Mouse (Mus musculus): ENCODE data around the gene Zc3h18. TPM values are rescaled to one million over a fixed set of nuclear protein-coding genes. Genes with fewer than 3 reads are reported as not detected.

The Zc3h18 gene
- total RNA-seq (2021): 10 to 100 TPM; 21.4 to 23.0 TPM

GRCm38 (mm10) chr8:122376365-122377231 lies at the start of gene Zc3h18:
Gene Zc3h18, plus strand, starts transcription at chr8:122376609.
- DNase-seq: peak; percentile 99 to 100
- intact Hi-C loops (cut with DNase I): loop anchor here (2.0 to 5.0 kb wide), 2 partner anchors 100 to 176 kb away; partner anchors contain the start of genes Ctu2, Piezo1 and Rnf166

DNA sequence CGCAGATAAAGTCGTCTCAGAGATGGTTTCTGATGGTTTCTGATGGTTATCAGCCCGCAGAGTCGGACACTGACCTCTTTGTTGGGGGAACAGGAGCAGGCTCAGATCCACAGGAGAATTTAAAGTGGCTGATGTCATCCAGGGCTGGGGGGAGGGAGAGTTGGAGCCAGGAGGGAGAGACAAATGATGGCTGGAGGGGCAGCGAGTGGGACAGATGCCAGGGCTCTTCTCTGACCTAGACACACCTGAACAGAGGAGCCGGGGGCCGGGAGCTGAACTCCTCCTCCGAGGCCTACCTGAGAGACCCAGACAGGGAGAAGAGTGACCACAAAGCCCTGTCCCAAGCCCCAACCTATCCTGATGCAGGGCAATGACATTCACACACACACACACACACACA lies 47.3 kb upstream of the Zc3h18 start:
- intact Hi-C loops (cut with DNase I): no loop called here
- no peak for DNase-seq

GRCm38 (mm10) chr8:122329553-122330239 lies 46.7 kb upstream of the Zc3h18 start:
- intact Hi-C loops (cut with DNase I): loop anchor here (5.0 kb wide), 1 partner anchor 352 kb away; no protein-coding TSS in a partner anchor
- no peak for DNase-seq

DNA sequence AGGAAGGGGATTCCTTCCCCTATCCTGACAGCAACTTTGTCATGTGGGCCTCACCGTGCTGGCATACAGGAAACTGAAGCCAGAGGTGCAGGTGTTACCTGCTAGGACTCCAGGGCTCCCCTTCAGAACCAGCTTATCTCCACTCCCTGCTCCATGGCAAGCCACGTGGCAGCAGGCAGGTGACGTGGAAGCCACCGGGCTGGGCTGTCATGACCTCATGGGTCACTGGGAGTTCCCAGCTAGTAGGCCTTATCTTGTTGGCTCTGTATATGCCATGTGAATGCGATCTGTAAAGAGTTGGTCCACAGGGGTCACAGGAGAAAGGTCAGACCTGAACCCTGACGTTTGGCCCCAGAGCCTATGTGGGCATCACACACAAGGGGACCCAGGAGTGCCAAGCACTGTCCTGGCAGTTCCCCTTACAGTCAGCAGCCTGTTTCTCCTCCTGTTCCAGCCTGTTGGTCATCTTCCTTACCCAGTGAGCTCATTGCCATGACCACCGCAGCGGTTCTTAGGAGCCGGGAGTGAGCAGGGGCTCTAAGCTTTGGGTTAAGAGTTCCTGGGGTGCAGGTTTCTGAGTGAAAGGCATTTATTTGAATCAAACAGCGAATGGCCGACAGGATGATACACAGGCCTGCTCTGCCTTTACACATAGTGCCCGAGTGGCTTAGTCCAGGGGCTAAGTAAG lies 45.8 kb upstream of the Zc3h18 start:
- no peak for DNase-seq
- intact Hi-C loops (cut with DNase I): loop anchor here (5.0 kb wide), 1 partner anchor 353 kb away; no protein-coding TSS in a partner anchor

GRCm38 (mm10) chr8:122331134-122331523 lies 45.3 kb upstream of the Zc3h18 start:
- intact Hi-C loops (cut with DNase I): loop anchor here (5.0 kb wide), 1 partner anchor 354 kb away; no protein-coding TSS in a partner anchor
- DNase-seq: peak; percentile 64 to 69

DNA sequence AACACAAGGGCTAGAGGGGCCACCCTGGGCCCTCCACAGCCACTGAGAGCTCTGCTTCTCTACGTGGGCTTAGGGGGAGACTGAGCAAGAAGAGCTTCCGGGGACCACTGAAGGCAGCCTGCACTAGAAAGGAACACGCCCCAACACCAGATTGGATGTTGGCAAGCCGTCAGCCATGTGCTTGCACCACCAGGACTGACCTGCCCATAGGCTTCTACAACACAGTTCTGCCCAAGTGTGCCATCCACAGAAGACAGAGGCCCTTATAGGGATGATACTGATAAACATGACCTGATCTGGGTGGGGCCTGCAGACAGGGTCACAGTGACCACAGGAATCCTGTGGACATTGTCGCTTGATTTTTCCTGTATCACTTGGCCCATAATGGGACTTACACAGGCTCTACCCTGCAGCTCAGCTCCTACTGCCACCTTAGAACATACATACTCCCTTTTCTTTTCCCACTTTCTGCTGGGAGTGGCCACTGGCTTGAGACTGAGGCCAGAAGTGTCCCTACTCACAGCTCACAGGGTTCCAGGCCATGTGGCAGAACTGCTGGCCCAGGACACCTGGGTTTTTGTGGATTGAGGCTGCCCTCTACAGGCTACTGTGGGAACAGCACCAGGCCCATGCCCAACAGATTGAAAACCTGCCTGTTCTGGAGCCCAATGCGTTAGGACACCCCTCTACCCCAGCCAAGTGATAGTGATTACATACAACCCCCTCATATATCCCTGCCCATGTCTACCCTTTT lies 43.5 kb upstream of the Zc3h18 start:
- intact Hi-C loops (cut with DNase I): loop anchor here (1.0 to 5.0 kb wide), 2 partner anchors 60 to 356 kb away; no protein-coding TSS in a partner anchor
- DNase-seq: peak; percentile 92 to 94

DNA sequence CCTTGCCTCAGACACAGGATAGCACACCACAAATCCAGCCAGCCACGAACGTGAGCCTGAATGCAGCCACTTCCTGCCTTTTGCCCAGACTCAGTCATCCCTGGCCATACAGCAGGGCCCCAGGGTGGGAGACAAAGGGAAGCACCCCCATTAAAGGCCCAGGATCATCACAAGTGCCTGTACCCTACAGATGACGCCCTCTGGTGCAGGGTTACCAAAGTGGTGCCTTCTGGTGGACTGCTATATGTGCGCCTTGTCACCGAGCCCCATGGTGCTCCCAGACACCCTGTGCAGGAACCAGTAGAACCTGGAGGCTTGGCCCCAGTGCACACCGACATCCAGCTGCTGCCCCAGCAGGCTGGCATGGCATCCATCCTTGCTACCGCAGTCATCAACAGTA lies 42.9 kb upstream of the Zc3h18 start:
- DNase-seq: no peak
- intact Hi-C loops (cut with DNase I): loop anchor here (1.0 to 5.0 kb wide), 2 partner anchors 60 to 356 kb away; no protein-coding TSS in a partner anchor

GRCm38 (mm10) chr8:122334791-122335490 lies 41.5 kb upstream of the Zc3h18 start:
- DNase-seq: no peak
- intact Hi-C loops (cut with DNase I): loop anchor here (5.0 kb wide), 1 partner anchor 358 kb away; no protein-coding TSS in a partner anchor

DNA sequence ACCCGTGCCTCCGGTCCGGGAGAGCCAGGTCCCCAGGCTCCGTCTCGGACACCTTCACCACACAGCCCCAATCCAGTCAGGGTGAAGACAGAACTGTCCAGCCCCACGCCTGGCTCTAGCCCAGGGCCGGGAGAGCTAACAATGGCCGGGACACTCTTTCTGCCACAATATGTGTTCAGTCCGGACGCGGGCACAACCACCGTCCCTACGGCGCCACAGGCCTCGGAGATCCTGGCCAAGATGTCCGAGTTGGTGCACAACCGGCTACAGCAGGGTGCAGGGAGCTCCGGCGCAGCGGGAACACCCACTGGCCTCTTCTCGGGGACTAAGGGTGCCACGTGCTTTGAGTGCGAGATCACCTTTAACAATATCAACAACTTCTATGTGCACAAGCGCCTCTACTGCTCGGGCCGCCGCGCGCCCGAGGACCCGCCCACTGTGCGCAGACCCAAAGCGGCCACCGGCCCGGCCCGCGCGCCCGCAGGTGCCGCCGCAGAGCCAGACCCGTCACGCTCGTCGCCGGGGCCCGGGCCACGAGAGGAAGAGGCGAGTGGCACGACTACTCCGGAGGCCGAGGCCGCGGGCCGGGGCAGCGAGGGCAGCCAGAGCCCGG lies 40.7 kb upstream of the Zc3h18 start:
- no peak for DNase-seq
- intact Hi-C loops (cut with DNase I): no loop called here

DNA sequence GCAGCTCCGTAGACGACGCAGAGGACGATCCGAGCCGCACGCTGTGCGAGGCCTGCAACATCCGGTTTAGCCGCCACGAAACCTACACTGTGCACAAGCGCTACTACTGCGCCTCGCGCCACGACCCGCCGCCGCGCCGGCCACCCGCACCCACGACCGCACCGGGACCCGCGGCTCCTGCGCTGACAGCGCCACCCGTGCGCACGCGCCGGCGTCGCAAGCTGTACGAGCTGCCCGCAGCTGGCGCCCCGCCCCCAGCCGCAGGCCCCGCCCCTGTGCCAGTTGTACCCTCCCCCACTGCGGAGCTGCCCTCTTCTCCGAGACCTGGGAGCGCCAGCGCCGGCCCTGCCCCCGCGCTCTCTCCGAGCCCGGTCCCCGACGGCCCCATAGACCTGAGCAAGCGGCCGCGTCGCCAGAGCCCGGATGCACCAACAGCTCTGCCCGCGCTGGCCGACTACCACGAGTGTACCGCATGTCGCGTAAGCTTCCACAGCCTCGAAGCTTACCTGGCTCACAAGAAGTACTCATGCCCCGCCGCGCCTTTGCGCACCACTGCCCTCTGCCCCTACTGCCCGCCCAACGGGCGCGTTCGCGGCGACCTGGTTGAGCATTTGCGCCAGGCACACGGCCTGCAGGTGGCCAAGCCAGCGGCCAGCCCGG lies 40.0 kb upstream of the Zc3h18 start:
- DNase-seq: no peak
- intact Hi-C loops (cut with DNase I): no loop called here

DNA sequence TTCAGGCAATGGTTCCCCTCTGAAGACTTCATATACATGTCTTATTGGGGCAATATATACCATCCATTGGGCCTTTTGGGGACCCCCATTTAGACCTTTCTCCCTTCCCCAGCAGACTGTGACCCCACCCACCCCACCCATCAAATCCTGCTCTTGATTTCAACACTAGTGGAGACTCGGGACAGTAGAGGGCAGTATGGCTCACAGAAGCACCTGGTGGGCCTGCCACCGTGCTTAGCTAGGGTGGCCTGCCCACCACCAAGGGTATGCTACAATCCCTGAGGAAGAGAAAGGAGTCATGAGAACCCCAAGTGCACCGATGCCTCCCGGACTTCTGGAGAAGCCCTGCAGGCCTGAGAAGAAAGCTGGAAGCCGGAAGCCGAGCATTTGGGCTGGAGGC lies 37.6 kb upstream of the Zc3h18 start:
- intact Hi-C loops (cut with DNase I): no loop called here
- DNase-seq: no peak

DNA sequence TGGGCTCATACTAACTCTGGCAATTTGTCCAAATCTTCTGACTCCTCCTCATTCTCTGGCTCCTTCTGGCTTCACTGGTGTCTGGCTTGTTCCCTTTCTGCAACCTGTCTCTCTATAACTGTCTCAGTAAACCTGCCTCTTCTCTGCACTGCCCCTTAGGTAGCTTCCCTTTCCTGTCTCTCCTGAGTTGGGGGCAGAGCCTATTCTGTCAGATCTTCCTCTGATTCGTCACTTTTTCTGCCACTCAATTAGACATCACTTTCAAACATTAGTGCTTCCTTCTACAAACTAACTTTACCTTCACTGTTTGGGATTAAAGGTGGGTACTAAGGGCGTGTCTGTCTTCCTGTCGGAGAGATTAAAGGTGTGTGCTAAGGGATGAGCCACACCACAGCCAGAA lies 35.6 kb upstream of the Zc3h18 start:
- no peak for DNase-seq
- intact Hi-C loops (cut with DNase I): no loop called here

DNA sequence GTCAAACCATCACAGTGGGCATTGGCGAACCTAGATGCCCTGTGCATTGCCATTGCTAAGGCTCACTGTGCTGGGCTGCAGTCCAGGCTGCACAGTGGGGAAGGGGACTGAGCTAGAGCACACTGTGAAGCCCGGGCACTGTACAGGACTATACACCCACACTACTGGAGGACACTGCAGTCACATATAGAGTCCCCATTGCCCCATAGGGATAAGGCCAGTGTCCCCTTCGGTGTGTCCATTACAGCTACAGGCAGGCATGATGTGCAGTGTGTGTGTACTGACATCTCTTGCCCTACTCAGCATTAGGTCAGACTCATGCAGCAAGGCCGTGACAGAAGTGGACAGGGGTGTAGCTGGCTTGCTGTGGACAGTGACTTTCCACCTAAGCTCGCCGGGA lies 34.6 kb upstream of the Zc3h18 start:
- no peak for DNase-seq
- intact Hi-C loops (cut with DNase I): loop anchor here (2.0 kb wide), 1 partner anchor 27 kb away; no protein-coding TSS in a partner anchor

DNA sequence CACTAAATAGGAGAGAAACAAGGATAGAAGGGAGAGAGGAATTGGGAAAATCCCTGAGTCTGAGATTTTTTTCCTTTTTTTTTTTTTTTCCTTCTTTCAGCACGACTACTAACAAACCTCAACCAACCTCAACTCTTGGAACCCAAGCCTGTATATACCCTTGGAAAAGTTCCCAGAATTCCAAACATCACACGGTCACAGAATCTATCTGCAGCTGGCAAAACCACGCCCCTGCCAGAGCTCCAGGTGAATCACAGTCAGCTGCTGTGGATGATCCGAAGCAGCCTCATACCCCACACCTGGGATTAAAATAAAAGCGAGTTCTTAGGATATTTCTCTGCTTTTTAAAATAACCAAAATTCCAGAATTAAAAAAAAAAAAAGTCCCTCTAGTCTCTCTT lies 34.0 kb upstream of the Zc3h18 start:
- DNase-seq: no peak
- intact Hi-C loops (cut with DNase I): loop anchor here (2.0 kb wide), 1 partner anchor 26 kb away; no protein-coding TSS in a partner anchor

DNA sequence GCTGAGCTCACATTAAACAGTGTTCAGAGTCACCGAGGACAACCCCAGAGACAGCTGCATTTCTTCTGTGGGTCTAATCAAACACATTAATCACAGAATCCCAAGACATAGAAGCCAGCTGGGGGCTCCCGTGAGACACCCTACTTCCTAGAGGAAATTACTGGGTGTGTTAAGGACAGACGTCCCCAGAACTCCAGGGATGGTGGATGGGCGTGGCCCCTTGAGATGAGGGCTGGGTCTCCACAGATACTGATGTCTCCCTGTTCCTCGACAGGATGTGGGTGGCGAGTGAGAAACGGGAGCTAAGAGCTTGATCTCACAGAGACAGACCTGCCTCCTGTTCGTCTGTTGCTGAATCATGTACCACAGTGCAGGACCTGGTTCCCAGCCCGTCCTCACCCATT lies 33.6 kb upstream of the Zc3h18 start:
- intact Hi-C loops (cut with DNase I): loop anchor here (2.0 kb wide), 1 partner anchor 26 kb away; no protein-coding TSS in a partner anchor
- peak; percentile 45 to 53 for DNase-seq

GRCm38 (mm10) chr8:122343341-122343740 lies 33.1 kb upstream of the Zc3h18 start:
- no peak for DNase-seq
- intact Hi-C loops (cut with DNase I): loop anchor here (2.0 kb wide), 1 partner anchor 25 kb away; no protein-coding TSS in a partner anchor

GRCm38 (mm10) chr8:122343758-122344157 lies 32.7 kb upstream of the Zc3h18 start:
- intact Hi-C loops (cut with DNase I): loop anchor here (2.0 kb wide), 1 partner anchor 25 kb away; no protein-coding TSS in a partner anchor
- peak; percentile 49 for DNase-seq

DNA sequence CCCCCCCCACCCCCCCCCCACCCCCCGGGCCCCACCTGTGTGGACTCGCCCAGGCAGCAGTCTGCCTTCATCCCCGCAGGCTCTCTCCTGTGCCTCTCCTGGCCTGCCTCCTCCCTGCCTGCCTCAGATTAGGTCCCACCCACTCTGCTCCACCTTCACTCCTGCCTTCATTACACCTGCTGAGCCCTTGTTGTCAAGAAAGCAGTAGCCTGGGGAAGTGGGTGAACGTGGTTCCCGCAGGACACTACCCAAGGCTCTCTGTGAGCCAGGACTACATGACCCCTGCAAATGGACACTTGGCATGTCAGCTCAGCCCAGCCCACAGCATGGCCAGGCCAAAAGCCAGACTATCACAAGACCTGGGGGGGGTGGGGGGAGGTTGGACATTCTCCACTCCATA lies 32.2 kb upstream of the Zc3h18 start:
- intact Hi-C loops (cut with DNase I): no loop called here

More for the DNA sequence above, 32.2 kb upstream of the Zc3h18 start:
- no peak for DNase-seq

Data from heart, postnatal 36 days (tissue).